Mouse (Mus musculus): Measurements from ENCODE around the gene Olfr763.
"Not testable (repeated sequence)": the region's sequence is repeated elsewhere in the genome, so short reads cannot be mapped to it uniquely, and the experiment has no call there.

The Olfr763 gene

GRCm38 (mm10) chr10:129039796-129040195, 29.2 kb downstream of the Olfr763 start, which contains the start of gene Olfr764-ps1:
Olfr764-ps1 (minus strand) TSS chr10:129039896.
- DNase-seq (ENCODE audit: low read depth, low spot score), result no peak

- not testable (repeated sequence) for DNase-seq (ENCODE audit: low read depth, low spot score)
Observed at GRCm38 (mm10) chr10:129049898-129050297, 39.3 kb downstream of the Olfr763 start, which contains the start of gene Olfr765. Olfr765 (minus strand) TSS chr10:129049998.
